Mouse (Mus musculus) CH12.LX (cell line): ENCODE measurements around the gene Slc26a1.

Source experiments
- CTCF ChIP-seq, 2 experiments: IDR thresholded peaks in 1 of 2; conservative IDR thresholded peaks in 1 of 2; 2 replicates each; pipeline ENCODE4 v1.5.1; 2011 to 2012; ENCODE audit warnings: low read depth in 2 of 2, low read length in 2 of 2, improper control_type of control experiment in 1 of 2, inconsistent platforms in 1 of 2, mild to moderate bottlenecking in 1 of 2, moderate library complexity in 1 of 2
- HCFC1 ChIP-seq: IDR thresholded peaks from 2 replicates; pipeline ENCODE4 v1.6.1; 2012; ENCODE audit warnings: low read depth, mild to moderate bottlenecking, inconsistent platforms, low read length, improper control_type of control experiment
- USF1 ChIP-seq: IDR thresholded peaks from 2 replicates; pipeline ENCODE4 v1.6.1; 2014; ENCODE audit warnings: low read depth, mild to moderate bottlenecking, inconsistent platforms, low read length, improper control_type of control experiment

DNA sequence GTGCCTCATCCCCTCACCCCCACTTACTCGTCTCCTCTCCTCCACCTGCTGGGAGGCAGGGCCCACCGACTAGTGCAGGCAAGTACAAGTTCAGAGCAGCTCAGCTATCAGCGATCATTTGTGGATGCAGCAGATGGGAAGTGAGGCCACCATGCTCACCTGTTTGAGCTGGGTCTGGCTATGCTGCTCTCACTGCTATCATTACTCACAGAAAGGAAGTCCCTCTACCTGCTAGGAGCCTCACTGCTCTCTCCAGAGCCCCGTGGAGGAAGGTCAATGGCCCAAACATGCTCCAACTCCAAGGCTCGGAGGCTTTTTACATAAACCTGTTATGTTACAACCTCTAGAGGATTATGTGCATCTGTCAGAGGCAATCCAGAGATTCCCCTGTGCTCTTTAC is 18.0 kb downstream of the Slc26a1 start:
- TF ChIP-seq USF1 (no peak), HCFC1 (no peak), CTCF (conservative IDR thresholded peaks at IDR 0.05 in 1 of 2, IDR thresholded peaks at IDR 0.05 in 1 of 2; ENCODE audit: low read depth in 2 of 2, low read length in 2 of 2) (no peak)
